ENCODE assay signal across 8 mouse cellular contexts in genomic region chr14:49234788-49235515, GRCm38 (mm10). TPM values are rescaled to one million over a fixed set of nuclear protein-coding genes. Genes with fewer than 3 reads are reported as not detected.
A peak's percentile ranks its signal among the peaks of the same experiment; 100 is the strongest.
DNase-seq lines count a peak whose midpoint lies in the region; ATAC-seq lines count a peak whose summit lies in the region.

No protein-coding gene starts in this region.

- no peaks in the 10 kb centered on the region for H3K4me1 ChIP-seq in kidney, embryonic 15.5 days
- no peaks in the 10 kb centered on the region for H3K4me1 ChIP-seq in intestine, embryonic 16.5 days (ENCODE audit: control insufficient read depth, insufficient read depth, low read length)

- WGBS in kidney, embryonic 15.5 days: 52% methylated on average over 9 of the region's 9 CpGs
- WGBS in intestine, embryonic 16.5 days: 56% methylated on average over 9 of the region's 9 CpGs

- ATAC-seq in kidney, embryonic 15.5 days (replicated peaks; ENCODE audit: low FRiP score): no peak
- peak; percentile 96 for ATAC-seq in CD4-positive, CD25-positive, alpha-beta regulatory T cell, adult 4 months
- ATAC-seq in neutrophil, adult 5-6 weeks (ENCODE audit: extremely low read depth, insufficient number of reproducible peaks, low FRiP score, poor library complexity, severe bottlenecking): peak; percentile 72
- ATAC-seq in intestine, embryonic 16.5 days: no peak

- H3K27ac ChIP-seq in kidney, embryonic 15.5 days: no peak overlapping the region
- H3K27ac ChIP-seq in intestine, embryonic 16.5 days (ENCODE audit: low read length): no peak overlapping the region

- no peak overlapping the region for H3K9ac ChIP-seq in kidney, embryonic 15.5 days
- H3K9ac ChIP-seq in intestine, embryonic 16.5 days (ENCODE audit: low read depth, low read length): no peak overlapping the region

- no peak overlapping the region for H3K4me3 ChIP-seq in kidney, embryonic 15.5 days (replicated peaks)
- H3K4me3 ChIP-seq in intestine, embryonic 16.5 days (ENCODE audit: low read length): no peak overlapping the region

- H3K36me3 ChIP-seq in kidney, embryonic 15.5 days: no peaks in the 10 kb centered on the region; the same call in 1 of the 2 replicates
- no peaks in the 10 kb centered on the region for H3K36me3 ChIP-seq in intestine, embryonic 16.5 days (ENCODE audit: control insufficient read depth, insufficient read depth, low read length)

- no peaks in the 10 kb centered on the region for H3K9me3 ChIP-seq in kidney, embryonic 15.5 days (replicated peaks)
- no peaks in the 10 kb centered on the region for H3K9me3 ChIP-seq in intestine, embryonic 16.5 days (ENCODE audit: control insufficient read depth, low read length)

- no peaks in the 10 kb centered on the region for H3K27me3 ChIP-seq in kidney, embryonic 15.5 days
- H3K27me3 ChIP-seq in intestine, embryonic 16.5 days (replicated peaks; ENCODE audit: control insufficient read depth, insufficient read depth, low read length): no peaks in the 10 kb centered on the region

- DNase-seq in kidney, adult 11 months: peak; percentile 38
- DNase-seq in ZHBTc4 (ENCODE audit: low read depth, low spot score): peak; percentile 79
- peak; percentile 47 for DNase-seq in embryo, embryonic 9.5 days (ENCODE audit: extremely low spot score)
- DNase-seq in layer of hippocampus, postnatal 10 days (ENCODE audit: low spot score in 2 of 2): peak; percentile 14 to 41

- H3K4me2 ChIP-seq in kidney, embryonic 15.5 days: no peak overlapping the region
- no peak overlapping the region for H3K4me2 ChIP-seq in intestine, embryonic 16.5 days (ENCODE audit: low read depth, low read length)

RNA-seq across cellular contexts. Expression of gene ccdc198, which starts 10.3 kb away (rescaled TPM):
- 86.7 and 87.7 TPM in 2 replicates for polyA plus RNA-seq in kidney, embryonic 15.5 days (2015; fragmentation: Nextera tagmentation; extraction: Ambion mirVana)
- under 1 TPM; 0.19 to 0.27 TPM for polyA plus RNA-seq in CD4-positive, CD25-positive, alpha-beta regulatory T cell, adult 4 months (2017; shearing (Covaris generic))
- total RNA-seq in layer of hippocampus, postnatal 10 days (2021): not detected
- total RNA-seq in neutrophil, adult 5-6 weeks (2017): not detected in 2 replicates
- polyA plus RNA-seq in intestine, embryonic 16.5 days (2015; fragmentation: Nextera tagmentation; extraction: Ambion mirVana): 141 and 177 TPM in 2 replicates

Comparison
In these comparisons a context has a peak if more than half of its experiments do, and no peak if none do; other contexts are left out.
1. DNase-seq: peak in every context shown above with its lines; median percentile 79 in ZHBTc4; 47 in embryo, embryonic 9.5 days; 38 in kidney, adult 11 months; 28 in layer of hippocampus, postnatal 10 days.
2. ATAC-seq: peak in CD4-positive, CD25-positive, alpha-beta regulatory T cell, adult 4 months (single experiment) and neutrophil, adult 5-6 weeks (single experiment); none in kidney, embryonic 15.5 days (single experiment) and intestine, embryonic 16.5 days (single experiment).
3. RNA of gene ccdc198, which starts 10.3 kb away (polyA plus RNA-seq): 141 to 177 TPM in intestine, embryonic 16.5 days and 86.7 to 87.7 TPM in kidney, embryonic 15.5 days; 0.19 to 0.27 TPM in CD4-positive, CD25-positive, alpha-beta regulatory T cell, adult 4 months; every median in the first group is over 10 times any median in the second.